Mouse (Mus musculus) right cerebral cortex, adult 18-20 months (tissue): ENCODE data around the gene Olfr1349.
"Not testable (repeated sequence)": the region's sequence is repeated elsewhere in the genome, so short reads cannot be mapped to it uniquely, and the experiment has no call there.

Source experiments
- DNase-seq: peaks from one replicate; pipeline ENCODE4 v3.0.0; 2022; ENCODE audit warnings: mixed read lengths

The Olfr1349 gene

DNA sequence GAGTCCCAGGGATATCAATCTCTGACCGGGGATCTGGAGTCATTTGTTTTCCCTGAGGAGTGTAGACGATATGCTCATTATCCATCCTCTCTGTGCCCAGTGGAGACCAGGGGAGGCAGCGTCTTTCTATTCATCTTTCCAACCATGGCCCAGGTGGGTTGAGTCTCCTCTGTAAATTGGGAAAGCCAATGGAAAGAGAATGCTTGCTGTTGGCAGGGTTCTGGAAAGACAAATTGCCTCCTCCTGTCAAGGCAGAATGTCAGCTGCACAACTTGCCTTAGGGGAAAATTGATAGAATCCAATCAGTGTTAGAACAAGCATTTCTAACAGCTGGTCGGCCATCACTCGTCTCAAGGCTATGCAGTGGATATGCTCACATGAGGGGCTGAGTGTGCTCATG lies at the start of gene Olfr1349:
Gene Olfr1349, minus strand, starts transcription at position 101 of the 400 bp plus-strand sequence.
- no peak for DNase-seq

- no peak for DNase-seq
Measured at GRCm38 (mm10) chr7:6564541-6564940, 41.8 kb upstream of the Olfr1349 start, which contains the start of gene Olfr1350. Gene Olfr1350, plus strand, starts transcription at chr7:6564841.

DNA sequence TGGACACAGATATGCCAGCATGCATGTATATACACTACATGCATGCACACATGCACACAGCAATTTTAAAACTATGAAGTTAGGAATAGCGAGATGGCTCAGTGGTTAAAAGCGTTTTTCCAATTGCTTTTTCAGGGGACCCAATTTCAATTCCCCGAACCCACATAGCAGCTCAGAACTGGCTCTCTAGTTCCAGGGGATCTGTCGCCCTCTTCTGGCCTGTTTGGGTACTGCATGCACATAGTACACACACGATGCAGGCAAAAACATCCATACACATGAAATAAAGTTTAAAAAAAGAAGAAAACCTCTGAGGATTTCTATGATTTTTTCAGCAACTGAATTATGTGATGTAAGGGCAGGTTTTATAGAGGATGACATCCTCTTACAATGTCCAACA lies 3.4 kb upstream of the Olfr1349 start:
- DNase-seq: no peak

DNA sequence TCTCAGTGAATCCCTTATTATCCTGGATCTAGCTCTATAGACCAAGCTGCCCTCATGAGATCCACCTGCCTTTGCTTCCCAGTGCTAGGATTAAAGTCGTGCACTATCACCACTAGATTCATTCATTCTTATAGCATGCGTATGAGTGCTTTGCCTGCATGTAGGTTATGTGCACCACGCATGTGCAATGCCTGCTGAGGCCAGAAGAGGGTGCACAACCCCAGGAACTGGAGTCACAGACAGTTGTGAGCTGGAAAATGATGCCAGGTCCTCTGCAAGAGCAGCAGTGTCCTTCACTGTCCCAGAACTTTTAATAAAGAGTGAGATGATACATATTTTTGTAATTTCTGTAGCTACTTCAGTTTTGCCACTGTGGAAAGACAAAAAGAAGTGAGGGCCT lies 2.3 kb upstream of the Olfr1349 start:
- DNase-seq: no peak

DNA sequence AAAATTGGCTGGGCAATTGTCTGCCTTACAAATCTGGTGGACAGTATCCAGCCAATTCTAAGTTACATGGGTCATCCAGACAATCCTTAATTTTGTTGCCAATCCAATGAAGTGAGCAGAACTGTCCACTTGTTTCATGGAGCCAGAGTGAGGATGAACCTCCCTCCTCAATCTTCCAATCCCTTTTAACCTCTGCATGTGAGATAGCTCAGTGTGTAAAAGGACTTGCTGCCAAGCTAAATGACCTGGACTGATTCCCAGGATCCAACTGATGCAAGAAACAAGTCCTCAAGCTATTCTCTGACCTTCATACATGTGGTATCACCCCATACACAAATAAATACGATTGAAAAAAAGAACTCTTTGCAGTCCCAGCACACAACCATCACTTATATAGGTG lies 1.1 kb downstream of the Olfr1349 start:
- DNase-seq: no peak

DNA sequence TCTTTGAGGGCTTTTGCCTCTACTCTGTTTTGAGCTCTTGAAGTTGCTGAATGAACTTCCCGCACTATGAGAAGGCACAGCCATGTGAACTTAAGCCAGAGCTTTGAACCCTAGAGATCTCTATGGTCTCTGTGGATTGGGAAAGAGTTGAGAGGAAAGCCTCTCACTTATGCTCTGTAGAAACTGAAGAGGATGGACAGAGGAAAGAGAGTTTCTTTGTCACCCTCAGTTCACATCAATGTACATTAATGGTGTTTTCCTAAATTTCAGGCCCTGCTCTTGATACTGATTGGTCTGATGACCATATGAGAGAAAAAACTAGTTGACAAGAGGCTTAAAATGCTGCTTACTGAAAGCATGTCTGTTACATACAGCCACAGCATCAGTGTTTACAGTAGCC lies 14.1 kb downstream of the Olfr1349 start, which contains the start of gene Olfr1348:
Gene Olfr1348, minus strand, starts transcription at position 101 of the 400 bp plus-strand sequence.
- no peak for DNase-seq

DNA sequence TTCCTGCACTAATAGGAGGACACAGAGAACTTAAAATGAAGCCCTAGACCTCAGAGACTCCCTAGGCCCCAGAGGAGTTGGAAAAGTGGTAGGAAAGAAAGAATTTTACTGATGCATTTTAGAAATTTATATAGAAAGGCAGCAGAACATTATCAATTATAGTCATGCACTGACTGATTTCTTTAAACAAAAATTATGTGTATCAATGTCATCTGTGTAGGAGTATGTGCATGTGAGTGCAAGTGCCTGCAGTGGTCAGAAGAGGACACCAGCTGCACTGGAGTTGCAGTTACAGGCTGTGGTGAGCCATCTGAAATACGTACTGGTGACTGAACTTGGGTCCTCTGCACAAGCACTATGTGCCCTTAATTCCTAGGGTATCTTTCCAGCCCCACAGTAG lies 23.1 kb downstream of the Olfr1349 start, which contains the start of gene Olfr1347:
Gene Olfr1347, minus strand, starts transcription at position 101 of the 400 bp plus-strand sequence.
- no peak for DNase-seq

DNA sequence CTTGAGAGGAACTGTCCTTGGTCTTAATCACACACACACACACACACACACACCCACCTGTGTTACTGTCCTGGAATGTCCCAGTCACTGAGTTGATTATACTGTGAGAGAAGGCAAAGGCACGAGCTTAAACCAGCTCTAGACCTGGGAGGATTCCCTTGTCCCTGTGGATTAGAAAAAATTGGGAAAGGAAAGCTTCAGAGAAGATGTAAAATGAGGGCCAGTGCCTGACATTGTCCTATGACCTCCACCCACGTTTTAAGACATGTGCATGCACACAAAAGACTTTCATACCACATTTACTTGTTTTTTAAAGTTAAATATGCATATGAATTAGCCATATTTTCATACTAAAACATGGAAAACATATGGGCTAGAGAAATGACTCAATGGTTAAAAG lies 35.9 kb downstream of the Olfr1349 start, which contains the start of gene Olfr5:
Gene Olfr5, minus strand, starts transcription at position 101 of the 400 bp plus-strand sequence.
- DNase-seq: no peak

DNA sequence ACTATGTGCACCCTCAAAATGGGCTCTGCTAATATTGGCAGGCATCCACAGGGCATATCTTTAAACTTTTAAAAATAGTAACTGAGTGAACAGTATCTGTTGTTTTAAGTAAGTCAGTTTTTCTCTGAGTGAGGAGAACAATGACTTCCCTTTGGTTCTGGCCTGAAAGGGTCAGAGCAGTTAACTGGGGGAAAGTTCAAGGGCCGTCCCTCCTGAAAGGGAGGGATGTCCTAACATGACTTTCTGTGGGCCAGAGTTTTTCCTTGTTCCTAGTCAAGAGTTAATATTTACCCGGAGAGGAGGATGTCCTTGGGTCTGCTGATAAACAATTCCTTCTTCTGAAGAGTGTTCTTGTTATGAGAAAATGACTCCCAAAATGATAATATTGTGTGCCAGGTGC lies 45.1 kb downstream of the Olfr1349 start:
- DNase-seq: not testable (repeated sequence)

- DNase-seq: no peak
Measured at GRCm38 (mm10) chr7:6466951-6467350, 55.8 kb downstream of the Olfr1349 start, which contains the start of gene Olfr1346. Gene Olfr1346, plus strand, starts transcription at chr7:6467101.
